Mouse (Mus musculus) midbrain, embryonic 12.5 days (tissue): ENCODE data around the gene Stat3. TPM values are rescaled to one million over a fixed set of nuclear protein-coding genes. Genes with fewer than 3 reads are reported as not detected.

Experiments used
- ATAC-seq: fragments of 200-750 bp; cut with Nextera tagmentation; 2 replicates; pipeline ENCODE4 v1.8.0; 2017; ENCODE audit warnings: low read depth, moderate TSS enrichment, moderate library complexity; ENCODE audit not compliant: low FRiP score
- H3K27ac ChIP-seq: fragments of 300-500 bp; sonication (generic); replicated peaks from 2 replicates; pipeline ENCODE4 v1.5.1; 2016; ENCODE audit warnings: mild to moderate bottlenecking
- H3K27me3 ChIP-seq: fragments of 300-500 bp; sonication (generic); 2 replicates; pipeline ENCODE4 v1.6.1; 2016; ENCODE audit warnings: mild to moderate bottlenecking
- H3K36me3 ChIP-seq: fragments of 300-500 bp; sonication (generic); 2 replicates; pipeline ENCODE4 v1.6.1; 2016
- H3K4me1 ChIP-seq: fragments of 300-500 bp; sonication (generic); 2 replicates; pipeline ENCODE4 v1.6.1; 2016
- H3K4me2 ChIP-seq: fragments of 300-500 bp; sonication (generic); replicated peaks from 2 replicates; pipeline ENCODE4 v1.6.1; 2016; ENCODE audit warnings: mild to moderate bottlenecking, moderate library complexity
- H3K4me3 ChIP-seq: fragments of 300-500 bp; sonication (generic); 2 replicates; pipeline ENCODE4 v1.5.1; 2016; ENCODE audit warnings: mild to moderate bottlenecking
- H3K9ac ChIP-seq: fragments of 300-500 bp; sonication (generic); replicated peaks from 2 replicates; pipeline ENCODE4 v1.6.1; 2016; ENCODE audit warnings: mild to moderate bottlenecking, moderate library complexity
- H3K9me3 ChIP-seq: fragments of 300-500 bp; sonication (generic); 2 replicates; pipeline ENCODE4 v1.6.1; 2016; ENCODE audit warnings: mild to moderate bottlenecking
- WGBS: fragments of 180-500 bp; shearing (Covaris S2); methylation state at CpG from one replicate; pipeline ENCODE4 v1.1.7; 2016; 5-methylcytosine and 5-hydroxymethylcytosine counted together
- polyA plus RNA-seq: library from polyadenylated mRNA; unstranded; fragments of >200 nt; fragmentation: Nextera tagmentation; extraction: Ambion mirVana; gene quantifications from 2 replicates; pipeline ENCODE4 v1.2.1, GENCODE M21; 2016

Gene Stat3
- polyA plus RNA-seq, 1 experiment from 2014 or later, result 35.0 TPM

DNA sequence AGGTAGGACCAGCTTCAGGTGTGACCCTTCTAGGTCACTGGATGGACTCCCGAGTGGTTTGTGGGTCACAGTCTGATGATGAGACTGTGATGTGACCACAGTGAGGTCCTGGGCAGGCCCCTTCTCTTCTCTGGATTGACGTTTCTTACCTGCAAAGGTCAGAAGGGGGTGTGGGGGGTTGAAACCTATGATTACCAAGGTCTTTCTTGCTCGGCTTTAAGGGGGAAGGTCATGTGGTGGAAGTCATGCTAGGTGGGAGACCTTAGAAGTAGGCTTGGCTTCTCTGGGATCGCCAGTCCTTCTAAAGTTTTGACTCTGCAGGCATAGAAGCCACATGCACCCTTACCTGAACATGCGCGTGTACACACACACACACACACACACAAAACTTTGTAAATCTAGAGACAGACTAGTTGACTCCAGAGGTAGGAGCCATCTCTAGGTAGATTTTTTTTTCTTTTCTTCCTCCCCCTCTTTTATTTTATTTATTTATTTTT lies 79.7 kb downstream of the Stat3 start:
- 52% methylated on average over 6 of the region's 6 CpGs for WGBS
- Histone ChIP-seq H3K4me2 (peak overlapping the region; percentile 57), H3K36me3 (no peaks in the 10 kb centered on the region), H3K27me3 (peaks cover 79% of the 10 kb centered on the region), H3K9ac (peak overlapping the region; percentile 37; the same call in 1 of the 2 replicates), H3K9me3 (no peaks in the 10 kb centered on the region), H3K4me3 (peak overlapping the region; percentile 44), H3K4me1 (peaks cover 6% of the 10 kb centered on the region; the same call in 1 of the 2 replicates), H3K27ac (no peak overlapping the region)
- ATAC-seq, result no peak

DNA sequence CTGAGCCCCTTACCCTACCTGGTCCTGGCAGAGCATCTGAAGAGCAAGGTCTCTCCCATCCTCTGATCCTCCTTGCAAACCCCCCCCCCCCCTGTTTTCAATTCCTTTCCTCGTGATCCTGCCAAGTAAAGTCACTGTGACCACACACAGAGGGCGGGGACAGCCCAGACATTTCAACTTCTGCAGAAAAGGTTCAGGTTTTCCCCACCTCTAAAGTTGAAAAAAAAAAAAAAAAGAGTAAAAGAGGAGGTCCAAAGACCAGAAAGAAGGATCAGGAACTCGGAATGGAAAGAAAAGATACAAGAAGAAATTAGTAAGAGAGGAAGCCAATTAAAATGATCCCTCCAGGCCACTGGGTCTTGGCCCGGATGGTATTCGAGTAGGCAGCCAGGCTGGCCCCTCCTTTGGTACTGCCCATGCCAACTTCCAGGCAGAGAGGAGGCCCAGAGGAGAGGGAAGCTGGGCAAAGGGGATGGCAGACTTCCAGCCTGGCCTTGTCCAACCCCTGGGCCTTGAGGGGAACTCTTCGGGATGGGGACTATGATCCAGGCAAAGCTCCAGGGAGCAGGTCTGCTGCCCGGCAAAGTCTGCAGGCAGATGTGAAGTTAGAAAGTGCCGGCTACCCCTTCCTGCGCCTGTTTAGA lies 80.3 kb downstream of the Stat3 start, which contains the start of gene Stat5a:
TSS of gene Stat5a (plus strand) at position 417 of the 644 bp plus-strand sequence.
- 63% methylated on average over 9 of the region's 9 CpGs for WGBS
- ATAC-seq, result no peak
- no peak within 1 kb of the TSS for H3K27ac ChIP-seq

DNA sequence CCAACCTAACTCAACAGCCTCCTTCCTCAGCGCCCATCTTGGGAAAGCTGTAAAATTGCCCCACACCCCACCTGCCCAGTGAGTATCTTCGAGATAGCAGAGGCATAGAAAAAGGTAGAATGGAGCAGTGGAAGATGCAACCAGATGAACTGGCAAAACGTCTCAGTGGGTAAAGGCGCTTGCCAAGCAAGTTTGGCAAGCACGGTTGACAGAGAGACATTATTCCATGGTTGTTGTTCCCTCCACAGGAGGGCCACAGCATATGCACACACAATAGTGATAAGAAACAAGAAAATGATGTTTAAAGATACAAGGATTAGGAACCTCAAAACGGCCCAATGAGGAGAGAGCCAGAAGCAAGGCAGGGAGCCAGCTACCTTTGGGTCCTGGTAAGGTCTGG lies 81.4 kb downstream of the Stat3 start:
- ATAC-seq, result no peak
- H3K4me1 ChIP-seq, result peaks cover 6% of the 10 kb centered on the region; the same call in 1 of the 2 replicates
- H3K27ac ChIP-seq, result no peak overlapping the region
- WGBS, result 76% methylated on average over 6 of the region's 6 CpGs
- no peaks in the 10 kb centered on the region for H3K36me3 ChIP-seq
- H3K4me3 ChIP-seq, result no peak overlapping the region
- H3K9ac ChIP-seq, result no peak overlapping the region
- peaks cover 81% of the 10 kb centered on the region for H3K27me3 ChIP-seq
- H3K4me2 ChIP-seq, result no peak overlapping the region
- H3K9me3 ChIP-seq, result no peaks in the 10 kb centered on the region

More for the DNA sequence above, 80.3 kb downstream of the Stat3 start, which contains the start of gene Stat5a:
- Histone ChIP-seq H3K9me3 (no peaks in the 10 kb centered on the region), H3K9ac (peak within 1 kb of the TSS; percentile 37), H3K27me3 (peaks cover 80% of the 10 kb centered on the region), H3K36me3 (no peaks in the 10 kb centered on the region), H3K4me1 (peaks cover 6% of the 10 kb centered on the region; the same call in 1 of the 2 replicates), H3K4me2 (peak within 1 kb of the TSS; percentile 57), H3K4me3 (peak within 1 kb of the TSS; percentile 44)

DNA sequence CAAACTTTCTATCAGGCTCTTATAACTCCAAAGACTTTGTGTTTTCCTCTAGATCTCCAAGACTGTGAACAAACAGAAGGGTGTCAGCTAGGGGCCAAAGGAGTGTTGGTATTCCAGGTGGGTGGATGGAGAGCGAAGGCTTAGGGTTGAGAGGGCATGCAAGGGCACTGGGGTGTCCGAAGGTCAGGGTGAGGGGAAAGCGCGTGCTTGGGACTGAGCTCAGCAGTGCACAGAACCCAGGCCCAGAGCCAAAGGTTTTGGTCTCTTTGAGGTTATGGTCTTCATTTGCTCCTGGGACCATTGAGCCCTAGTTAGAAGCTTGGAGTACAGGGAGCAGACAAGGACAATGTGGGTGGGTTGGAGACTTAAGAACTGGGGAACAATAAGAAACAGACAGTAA lies 84.2 kb downstream of the Stat3 start:
- H3K9ac ChIP-seq, result no peak overlapping the region

DNA sequence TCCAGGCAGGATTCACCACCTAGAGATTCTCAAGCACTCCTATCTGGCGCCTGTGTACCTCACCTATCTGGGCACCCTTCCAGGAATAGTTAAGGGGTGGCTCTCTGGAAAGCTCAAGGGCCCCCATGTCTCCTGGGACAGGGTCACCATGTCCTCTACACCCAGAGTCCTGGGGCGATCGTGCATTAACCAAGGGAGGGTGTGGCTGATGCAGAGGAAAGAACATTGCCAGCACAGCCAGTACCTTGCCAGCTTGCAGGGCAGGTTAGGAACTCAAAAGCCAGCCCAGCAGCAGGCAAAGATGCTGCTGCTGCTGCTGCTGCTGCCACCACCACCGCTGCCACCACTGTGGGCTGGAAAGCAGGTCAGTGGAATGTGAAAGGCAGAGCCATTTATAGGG lies 85.1 kb downstream of the Stat3 start:
- H3K4me1 ChIP-seq, result peaks cover 15% of the 10 kb centered on the region
- ATAC-seq, result no peak
- H3K27me3 ChIP-seq, result peaks cover 54% of the 10 kb centered on the region
- no peak overlapping the region for H3K9ac ChIP-seq
- H3K9me3 ChIP-seq, result no peaks in the 10 kb centered on the region
- H3K27ac ChIP-seq, result no peak overlapping the region
- H3K4me3 ChIP-seq, result no peak overlapping the region
- H3K4me2 ChIP-seq, result no peak overlapping the region
- WGBS, result 59% methylated on average over 4 of the region's 4 CpGs
- H3K36me3 ChIP-seq, result no peaks in the 10 kb centered on the region

More for the DNA sequence above, 84.2 kb downstream of the Stat3 start:
- 90% methylated on average over 4 of the region's 4 CpGs for WGBS
- H3K27me3 ChIP-seq, result peaks cover 62% of the 10 kb centered on the region
- no peak overlapping the region for H3K4me3 ChIP-seq
- peaks cover 12% of the 10 kb centered on the region for H3K4me1 ChIP-seq
- H3K4me2 ChIP-seq, result no peak overlapping the region
- ATAC-seq, result no peak
- H3K27ac ChIP-seq, result no peak overlapping the region
- H3K9me3 ChIP-seq, result no peaks in the 10 kb centered on the region
- no peaks in the 10 kb centered on the region for H3K36me3 ChIP-seq

DNA sequence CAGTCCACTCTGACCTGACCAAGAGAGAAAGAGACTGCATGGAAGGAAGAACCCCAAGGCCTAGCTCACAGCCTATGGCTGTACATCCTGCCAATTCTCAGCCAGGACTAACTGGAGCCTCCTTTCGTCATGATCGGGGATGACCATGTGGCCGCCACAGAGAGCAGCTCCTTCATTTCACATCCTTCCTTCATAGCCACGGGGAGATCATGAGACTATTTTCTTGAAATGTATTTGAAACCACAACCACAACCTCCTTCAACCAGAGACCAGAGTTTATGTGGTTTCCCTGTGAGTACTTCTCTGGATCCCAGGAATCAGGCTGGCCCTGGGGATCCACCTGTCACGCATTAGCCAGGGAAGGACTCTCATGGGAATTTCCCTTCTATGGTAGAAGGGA lies 86.3 kb downstream of the Stat3 start:
- peaks cover 46% of the 10 kb centered on the region for H3K27me3 ChIP-seq
- H3K9ac ChIP-seq, result no peak overlapping the region
- H3K36me3 ChIP-seq, result no peaks in the 10 kb centered on the region
- 85% methylated on average over 5 of the region's 5 CpGs for WGBS
- H3K4me1 ChIP-seq, result peaks cover 19% of the 10 kb centered on the region
- H3K4me3 ChIP-seq, result no peak overlapping the region
- no peak for ATAC-seq
- no peak overlapping the region for H3K4me2 ChIP-seq
- no peaks in the 10 kb centered on the region for H3K9me3 ChIP-seq
- H3K27ac ChIP-seq, result no peak overlapping the region

DNA sequence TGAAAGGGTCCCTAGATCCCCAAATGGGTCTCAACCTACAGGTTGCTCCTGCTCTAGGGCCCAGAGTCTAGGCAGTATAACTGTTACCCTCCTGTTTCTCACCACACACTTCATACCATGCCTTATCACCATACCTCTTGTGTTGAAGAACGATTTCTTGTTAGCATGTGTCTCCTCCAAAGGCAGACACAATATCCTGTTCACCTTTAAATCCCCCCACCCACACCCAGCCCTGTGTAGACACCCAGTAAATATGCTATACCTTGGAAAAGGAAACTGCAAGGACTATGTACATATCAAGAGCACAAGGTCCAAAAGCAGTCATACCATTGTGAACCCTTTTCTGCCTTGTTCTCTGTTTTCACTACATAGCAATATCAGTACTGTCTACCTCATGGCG lies 87.3 kb downstream of the Stat3 start:
- 97% methylated on average over 2 of the region's 2 CpGs for WGBS
- H3K4me3 ChIP-seq, result no peak overlapping the region
- H3K27me3 ChIP-seq, result peaks cover 39% of the 10 kb centered on the region
- no peaks in the 10 kb centered on the region for H3K9me3 ChIP-seq
- H3K4me2 ChIP-seq, result no peak overlapping the region
- H3K27ac ChIP-seq, result no peak overlapping the region
- ATAC-seq, result no peak
- H3K4me1 ChIP-seq, result peaks cover 19% of the 10 kb centered on the region
- no peak overlapping the region for H3K9ac ChIP-seq
- no peaks in the 10 kb centered on the region for H3K36me3 ChIP-seq

DNA sequence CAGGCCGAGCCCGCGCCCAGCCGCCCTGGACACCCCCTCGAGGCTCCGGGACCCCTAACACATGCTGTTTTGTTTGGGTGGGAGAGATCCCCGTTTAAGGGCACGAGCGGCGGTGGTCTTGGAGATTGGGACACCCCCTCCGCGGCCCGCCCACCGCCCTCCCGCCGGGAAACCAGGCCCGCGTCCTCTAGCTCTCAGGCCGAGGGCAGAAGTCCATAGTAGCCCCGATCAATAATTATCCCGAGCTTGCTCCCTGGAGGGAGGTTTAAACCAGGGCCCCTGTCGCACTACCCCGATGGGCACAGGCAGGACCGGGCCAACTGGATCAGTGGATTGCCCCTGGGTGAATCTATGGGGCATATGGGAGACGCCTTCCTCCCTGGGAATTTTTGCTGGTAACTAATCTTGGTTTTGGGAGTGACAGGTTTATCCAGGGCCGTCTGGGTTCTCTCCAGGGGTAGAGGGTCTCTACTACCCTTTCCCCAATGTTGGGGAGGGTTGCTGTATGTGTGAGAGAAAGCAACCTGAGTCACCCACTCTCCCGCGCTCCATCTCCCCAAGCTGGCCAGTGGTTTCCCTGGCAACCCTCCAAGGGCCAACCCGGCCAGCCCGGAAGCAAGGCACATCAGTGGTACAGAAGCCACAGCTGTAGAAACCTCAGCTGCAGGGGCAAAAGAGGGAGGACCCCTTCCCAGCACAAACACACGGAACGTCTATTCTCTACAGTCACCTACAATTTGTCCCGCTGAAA lies 88.4 kb downstream of the Stat3 start:
- peak; percentile 59 for ATAC-seq
- WGBS, result 1% methylated on average over 33 of the region's 33 CpGs
- peak overlapping the region; percentile 79 for H3K27ac ChIP-seq
- H3K4me2 ChIP-seq, result peak overlapping the region; percentile 88
- H3K4me1 ChIP-seq, result peaks cover 19% of the 10 kb centered on the region
- peak overlapping the region; percentile 93 for H3K4me3 ChIP-seq
- H3K27me3 ChIP-seq, result peaks cover 29% of the 10 kb centered on the region
- H3K9ac ChIP-seq, result peak overlapping the region; percentile 95
- no peaks in the 10 kb centered on the region for H3K36me3 ChIP-seq
- no peaks in the 10 kb centered on the region for H3K9me3 ChIP-seq

DNA sequence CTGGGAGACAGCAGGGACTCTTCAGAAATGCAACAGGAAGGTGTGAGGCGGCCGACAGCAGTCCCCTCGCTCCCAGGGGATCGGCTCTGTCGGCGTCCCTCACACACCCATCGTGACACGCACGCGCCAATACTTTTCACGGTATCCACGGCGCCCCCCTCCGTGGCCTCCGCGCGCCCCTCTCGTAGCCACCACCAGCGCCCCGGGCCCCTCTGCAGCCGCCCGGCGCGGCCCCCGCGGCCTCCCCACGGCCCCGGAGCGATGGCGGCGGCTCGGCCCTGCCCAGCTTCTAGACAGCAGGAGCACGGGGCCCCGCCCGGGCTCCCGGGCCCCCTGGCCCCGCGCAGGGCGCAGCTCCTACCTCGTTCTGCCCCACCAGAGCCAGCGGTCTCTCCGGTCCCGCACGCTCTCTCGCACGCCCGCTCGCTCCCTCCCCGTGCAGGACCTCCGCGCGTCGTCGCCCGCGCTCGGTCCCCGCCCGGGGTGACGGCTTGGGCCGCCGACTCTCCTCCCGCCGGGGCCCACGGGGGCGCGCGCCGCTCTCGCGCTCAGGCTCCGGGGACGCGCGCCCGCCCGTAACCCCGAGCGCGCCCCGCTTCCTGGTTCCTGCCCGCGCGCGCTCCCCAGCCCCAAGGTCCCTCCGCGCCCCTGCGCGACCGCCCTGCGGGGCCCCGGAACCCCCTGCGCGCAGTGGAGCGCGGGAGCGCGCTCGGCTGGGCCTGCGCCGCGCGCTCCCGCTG lies 89.1 kb downstream of the Stat3 start, which contains the start of gene Stat5b:
TSS of gene Stat5b (minus strand) at position 687 of the 740 bp plus-strand sequence.
- peaks cover 24% of the 10 kb centered on the region for H3K27me3 ChIP-seq
- H3K4me3 ChIP-seq, result peak within 1 kb of the TSS; percentile 93
- WGBS, result under 1% methylated on average over 99 of the region's 104 CpGs
- H3K4me2 ChIP-seq, result peak within 1 kb of the TSS; percentile 88
- peak within 1 kb of the TSS; percentile 95 for H3K9ac ChIP-seq
- no peaks in the 10 kb centered on the region for H3K9me3 ChIP-seq
- peak; percentile 81 for ATAC-seq
- H3K27ac ChIP-seq, result peak within 1 kb of the TSS; percentile 79
- H3K4me1 ChIP-seq, result peaks cover 19% of the 10 kb centered on the region
- no peaks in the 10 kb centered on the region for H3K36me3 ChIP-seq

DNA sequence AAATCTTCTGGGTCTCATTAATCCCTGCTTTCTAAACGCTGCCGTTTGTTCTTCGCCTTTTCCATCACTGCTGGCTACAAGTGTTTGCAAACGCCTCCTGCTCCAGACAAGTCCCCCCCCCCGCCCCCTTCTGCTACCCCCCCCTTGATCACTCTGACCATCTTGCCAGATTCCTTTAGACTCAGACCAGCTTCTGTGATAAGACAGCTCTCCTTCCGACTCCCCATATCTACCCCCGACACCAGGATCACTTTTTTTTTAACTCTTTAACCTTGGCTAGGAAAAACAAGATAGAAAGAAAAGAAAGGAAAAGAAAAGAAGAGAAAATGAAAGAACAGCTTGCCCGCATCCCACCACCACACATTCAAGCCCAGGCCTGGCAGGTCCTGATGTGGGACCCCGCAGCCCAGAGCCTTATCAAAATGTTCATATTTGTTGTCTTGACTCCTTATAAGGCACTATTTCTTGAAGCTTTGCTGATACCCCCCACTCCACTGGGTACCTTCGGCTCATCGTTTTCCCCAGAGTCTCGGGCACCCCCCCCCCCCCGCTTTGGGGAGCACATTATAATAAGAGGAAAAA lies 89.8 kb downstream of the Stat3 start:
- H3K4me3 ChIP-seq, result peak overlapping the region; percentile 93
- peak overlapping the region; percentile 79; the same call in 1 of the 2 replicates for H3K27ac ChIP-seq
- H3K9me3 ChIP-seq, result no peaks in the 10 kb centered on the region
- H3K4me2 ChIP-seq, result peak overlapping the region; percentile 88
- H3K4me1 ChIP-seq, result peaks cover 19% of the 10 kb centered on the region
- H3K27me3 ChIP-seq, result peaks cover 24% of the 10 kb centered on the region
- WGBS, result 2% methylated on average over 13 of the region's 13 CpGs
- H3K36me3 ChIP-seq, result no peaks in the 10 kb centered on the region
- H3K9ac ChIP-seq, result peak overlapping the region; percentile 95
- 0 out of 2 replicates have a peak, but pooled peaks have one; percentile 16 for ATAC-seq

DNA sequence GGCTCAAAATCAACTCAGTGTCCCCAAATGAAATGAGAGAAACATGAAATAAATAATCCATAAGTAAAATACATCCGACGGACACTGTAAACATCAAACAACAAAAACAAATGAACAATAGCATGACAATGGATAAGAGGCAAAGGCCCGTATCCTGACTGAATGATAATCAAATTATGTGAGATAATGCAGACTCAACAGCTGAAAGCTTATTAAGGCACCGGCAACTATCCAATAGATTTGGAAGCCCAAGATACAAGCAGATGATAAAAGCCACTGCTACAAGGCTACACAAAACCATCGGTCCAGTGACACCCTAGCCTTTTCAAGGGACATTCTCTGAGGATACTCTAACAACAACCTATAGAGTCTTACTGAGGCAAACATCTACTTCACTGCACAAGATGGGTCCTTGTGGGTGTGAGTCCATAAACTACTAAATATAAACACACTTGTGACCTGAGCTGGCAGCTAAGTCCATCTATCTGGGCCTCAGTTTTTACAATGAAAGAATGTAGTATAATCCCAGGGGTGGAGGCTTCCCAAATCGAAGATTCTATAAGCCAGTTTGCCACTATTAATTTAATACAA lies 90.5 kb downstream of the Stat3 start:
- ATAC-seq, result no peak
- Histone ChIP-seq H3K4me1 (peaks cover 19% of the 10 kb centered on the region), H3K27me3 (peaks cover 22% of the 10 kb centered on the region), H3K9me3 (no peaks in the 10 kb centered on the region), H3K4me3 (peak overlapping the region; percentile 93; the same call in 1 of the 2 replicates), H3K27ac (no peak overlapping the region), H3K36me3 (no peaks in the 10 kb centered on the region), H3K4me2 (peak overlapping the region; percentile 88), H3K9ac (no peak overlapping the region)
- WGBS, result 67% methylated on average over 6 of the region's 6 CpGs
